Mouse (Mus musculus) hindbrain, postnatal 0 days (tissue): ENCODE measurements around the gene Rab3ip. TPM values are rescaled to one million over a fixed set of nuclear protein-coding genes. Genes with fewer than 3 reads are reported as not detected.

Experiments used
- ATAC-seq: fragments of 200-750 bp; cut with Nextera tagmentation; 2 replicates; pipeline ENCODE4 v1.8.0; 2017; ENCODE audit warnings: mild to moderate bottlenecking, moderate TSS enrichment, moderate library complexity
- DNase-seq: peaks from one replicate; pipeline ENCODE4 v3.0.0-alpha.2; 2015; ENCODE audit warnings: low spot score
- H3K27ac ChIP-seq: fragments of 300-500 bp; sonication (generic); 2 replicates; pipeline ENCODE4 v1.5.1; 2014; ENCODE audit warnings: mild to moderate bottlenecking
- H3K27me3 ChIP-seq: fragments of 300-500 bp; sonication (generic); 2 replicates; pipeline ENCODE4 v1.6.1; 2014; ENCODE audit warnings: low read length, mixed read lengths; ENCODE audit not compliant: insufficient read depth
- H3K36me3 ChIP-seq: fragments of 300-500 bp; sonication (generic); 2 replicates; pipeline ENCODE4 v1.6.1; 2014; ENCODE audit warnings: low read length, mixed read lengths; ENCODE audit not compliant: insufficient read depth
- H3K4me1 ChIP-seq: fragments of 300-500 bp; sonication (generic); 2 replicates; pipeline ENCODE4 v1.6.1; 2014; ENCODE audit warnings: antibody characterized with exemption, low read length, mixed read lengths; ENCODE audit not compliant: insufficient read depth
- H3K4me2 ChIP-seq: fragments of 300-500 bp; sonication (generic); 2 replicates; pipeline ENCODE4 v1.6.1; 2014; ENCODE audit warnings: low read depth, mild to moderate bottlenecking, low read length, moderate library complexity, mixed read lengths
- H3K4me3 ChIP-seq: fragments of 300-500 bp; sonication (generic); 2 replicates; pipeline ENCODE4 v1.5.1; 2014; ENCODE audit warnings: low read length
- H3K9ac ChIP-seq: fragments of 300-500 bp; sonication (generic); replicated peaks from 2 replicates; pipeline ENCODE4 v1.6.1; 2014; ENCODE audit warnings: mild to moderate bottlenecking, low read length, moderate library complexity, mixed read lengths
- H3K9me3 ChIP-seq: fragments of 300-500 bp; sonication (generic); 2 replicates; pipeline ENCODE4 v1.6.1; 2016; ENCODE audit warnings: low read length, mixed read lengths
- CTCF ChIP-seq: IDR thresholded peaks from 2 replicates; pipeline ENCODE4 v1.5.1; 2016; ENCODE audit warnings: antibody characterized with exemption, control low read depth, low read depth
- WGBS: fragments of 180-500 bp; shearing (Covaris S2); extraction: QIAGEN DNeasy Blood & Tissue Kit; methylation state at CpG from one replicate; pipeline ENCODE4 v1.1.7; 2014; 5-methylcytosine and 5-hydroxymethylcytosine counted together
- polyA plus RNA-seq: library from polyadenylated mRNA; unstranded; fragments of >200 nt; fragmentation: Nextera tagmentation; extraction: Ambion mirVana; gene quantifications from 2 replicates; pipeline ENCODE4 v1.2.1, GENCODE M21; 2015
- total RNA-seq: library from RNA; depleted of rRNA; stranded (reverse); fragments of >200 nt; gene quantifications from 2 replicates; pipeline ENCODE4 v1.2.3, GENCODE M21; 2014

The Rab3ip gene
- total and polyA plus RNA-seq, 2 experiments from 2014 or later: 38.7 to 134 TPM

DNA sequence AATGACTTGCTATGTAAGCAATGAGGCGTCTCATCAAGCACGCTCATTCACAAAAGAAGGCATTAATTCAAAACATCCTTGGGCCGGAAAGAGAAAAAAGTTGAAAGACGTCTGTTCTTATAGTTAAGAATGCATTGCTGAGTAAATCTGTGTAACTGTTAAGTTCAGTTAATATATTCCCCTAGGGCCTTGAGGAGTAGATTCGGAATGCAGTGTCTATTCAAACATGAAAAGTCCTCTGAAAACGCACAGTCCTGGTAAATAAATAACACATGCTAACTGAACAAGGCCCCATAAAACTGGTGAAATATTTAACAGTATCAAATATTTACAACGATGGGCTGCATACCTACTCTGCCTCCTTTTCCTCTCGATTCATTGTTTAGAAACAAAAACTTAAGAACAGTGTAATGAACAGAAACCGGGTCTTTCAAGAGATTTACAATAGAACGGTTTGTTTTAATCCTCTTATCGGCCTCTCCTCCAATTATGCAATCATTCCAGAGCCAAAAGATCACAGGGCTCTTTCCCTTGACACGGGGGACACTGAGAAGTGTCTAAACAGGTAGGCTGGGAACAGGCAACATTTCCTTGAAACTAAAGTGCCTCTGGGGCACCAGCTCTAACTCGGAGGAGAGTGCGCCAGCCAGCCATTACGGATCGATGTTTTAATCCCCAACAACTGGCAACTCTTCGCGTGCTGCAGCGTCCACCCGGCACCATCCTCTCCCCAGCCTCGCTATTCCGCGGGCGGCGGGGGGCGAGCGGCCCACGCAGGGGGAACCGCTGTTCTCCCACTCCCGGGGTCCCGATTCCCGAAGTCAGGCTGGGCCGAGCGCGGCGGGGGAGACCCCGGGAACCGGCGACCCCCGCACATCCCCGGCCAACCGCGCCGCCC lies 1.2 kb downstream of the Rab3ip start:
- no peaks in the 10 kb centered on the region for H3K27me3 ChIP-seq
- TF ChIP-seq CTCF: no peak
- peak overlapping the region; percentile 85 for H3K4me3 ChIP-seq
- 1% methylated on average over 44 of the region's 44 CpGs for WGBS
- peak overlapping the region; percentile 66 for H3K9ac ChIP-seq
- H3K36me3 ChIP-seq: no peaks in the 10 kb centered on the region
- H3K9me3 ChIP-seq: no peaks in the 10 kb centered on the region
- DNase-seq (peak; percentile 38), ATAC-seq (peak; percentile 7)
- peaks cover 3% of the 10 kb centered on the region; the same call in 1 of the 2 replicates for H3K4me1 ChIP-seq
- H3K27ac ChIP-seq: peak overlapping the region; percentile 81
- H3K4me2 ChIP-seq: peak overlapping the region; percentile 78

DNA sequence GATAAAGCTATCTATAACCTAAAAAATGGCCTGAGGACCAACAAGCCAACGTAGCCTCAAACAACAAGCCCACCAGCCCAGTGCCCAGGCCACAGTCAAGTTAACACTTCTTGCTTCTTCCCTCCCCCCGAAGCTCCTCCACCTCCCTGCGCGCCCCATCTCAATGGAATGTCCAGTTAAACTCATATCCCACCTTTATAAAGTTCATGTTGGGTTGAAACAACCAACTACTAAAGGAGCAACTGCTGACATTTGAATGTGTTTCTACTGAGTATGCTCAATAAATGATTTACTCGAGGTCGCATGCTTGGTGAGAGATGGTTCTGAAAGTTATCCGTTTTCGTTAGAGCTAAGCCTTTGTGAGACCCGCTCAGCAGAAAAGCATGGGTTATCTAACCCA lies 2.2 kb downstream of the Rab3ip start:
- Histone ChIP-seq H3K9me3 (no peaks in the 10 kb centered on the region), H3K27ac (no peak overlapping the region), H3K4me3 (0 out of 2 replicates have a peak overlapping the region, but pooled peaks have one; percentile 85), H3K4me2 (peak overlapping the region; percentile 78), H3K9ac (no peak overlapping the region; the same call in 1 of the 2 replicates), H3K27me3 (no peaks in the 10 kb centered on the region), H3K36me3 (no peaks in the 10 kb centered on the region), H3K4me1 (peaks cover 3% of the 10 kb centered on the region; the same call in 1 of the 2 replicates)
- ATAC-seq: no peak
- no peak for DNase-seq
- TF ChIP-seq CTCF: no peak
- 74% methylated on average over 9 of the region's 9 CpGs for WGBS

DNA sequence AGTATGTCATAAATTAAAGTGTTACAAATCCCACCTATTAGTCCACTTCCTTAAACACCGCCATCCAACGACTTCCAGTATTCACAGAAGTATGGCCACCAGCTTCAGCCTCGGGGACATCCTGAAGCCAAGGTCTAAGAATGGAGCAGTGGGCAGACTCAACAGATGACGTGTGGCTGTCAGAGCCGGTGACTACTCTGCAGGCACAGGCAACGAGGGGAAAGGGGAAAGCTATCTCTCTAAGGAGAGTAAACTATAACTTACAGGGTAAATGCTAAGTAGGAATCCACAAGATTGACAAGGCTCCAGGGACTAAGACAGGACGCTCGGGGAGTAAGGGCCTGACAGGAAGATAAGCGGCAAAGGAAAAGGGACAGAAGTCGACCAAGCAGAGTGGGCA lies 5.6 kb downstream of the Rab3ip start:
- no peak overlapping the region for H3K9ac ChIP-seq
- no peak for TF ChIP-seq CTCF
- H3K9me3 ChIP-seq: no peaks in the 10 kb centered on the region
- no peak for DNase-seq
- 62% methylated on average over 10 of the region's 10 CpGs for WGBS
- peaks cover 3% of the 10 kb centered on the region; the same call in 1 of the 2 replicates for H3K4me1 ChIP-seq
- H3K36me3 ChIP-seq: no peaks in the 10 kb centered on the region
- no peak overlapping the region for H3K27ac ChIP-seq
- no peak for ATAC-seq
- no peak overlapping the region for H3K4me3 ChIP-seq
- H3K27me3 ChIP-seq: no peaks in the 10 kb centered on the region
- H3K4me2 ChIP-seq: no peak overlapping the region

DNA sequence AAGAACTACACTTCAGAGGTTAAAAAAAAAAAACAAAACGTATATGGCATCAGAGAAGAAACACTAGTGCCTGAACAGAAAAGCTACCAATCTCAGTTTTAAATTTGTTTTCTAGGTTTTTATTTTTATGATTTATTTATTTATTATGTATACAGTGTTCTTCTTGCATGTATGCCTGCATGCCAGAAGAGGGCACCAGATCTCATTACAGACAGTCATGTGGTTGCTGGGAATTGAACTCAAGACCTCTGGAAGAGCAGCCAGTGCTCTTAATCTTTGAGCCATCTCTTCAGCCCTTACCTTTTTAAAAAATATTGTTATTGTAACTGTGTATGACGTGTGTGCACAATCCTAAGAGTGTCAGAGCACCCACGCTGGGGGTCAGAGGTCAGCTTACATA lies 6.4 kb downstream of the Rab3ip start:
- no peak overlapping the region for H3K27ac ChIP-seq
- H3K36me3 ChIP-seq: peaks cover 2% of the 10 kb centered on the region
- no peak overlapping the region for H3K9ac ChIP-seq
- H3K27me3 ChIP-seq: no peaks in the 10 kb centered on the region
- DNase-seq (no peak), ATAC-seq (no peak)
- peak; percentile 55 for TF ChIP-seq CTCF
- H3K9me3 ChIP-seq: no peaks in the 10 kb centered on the region
- H3K4me3 ChIP-seq: no peak overlapping the region
- no peak overlapping the region for H3K4me2 ChIP-seq
- 88% methylated on average over 3 of the region's 3 CpGs for WGBS
- peaks cover 3% of the 10 kb centered on the region; the same call in 1 of the 2 replicates for H3K4me1 ChIP-seq

DNA sequence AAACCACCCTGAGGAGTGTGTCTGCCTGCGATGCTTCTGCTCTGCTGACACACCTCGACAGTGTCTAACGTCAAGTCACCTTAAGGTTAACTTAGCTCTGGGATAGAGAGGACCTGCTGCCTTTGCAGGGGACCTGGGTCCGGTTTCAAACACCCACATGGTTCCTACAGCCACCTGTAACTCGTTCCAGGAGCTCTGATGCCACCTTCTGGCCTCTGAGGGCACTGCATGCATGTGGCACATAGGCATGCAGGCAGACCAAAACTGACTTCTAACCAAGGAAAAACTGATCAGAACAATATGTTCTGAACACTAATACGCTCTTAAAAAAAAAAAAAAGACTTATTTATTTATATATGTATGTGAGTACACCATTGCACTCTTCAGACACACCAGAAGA lies 7.5 kb downstream of the Rab3ip start:
- WGBS: 94% methylated on average over 6 of the region's 6 CpGs
- H3K27me3 ChIP-seq: no peaks in the 10 kb centered on the region
- no peak overlapping the region for H3K4me2 ChIP-seq
- H3K27ac ChIP-seq: no peak overlapping the region
- DNase-seq (peak; percentile 21), ATAC-seq (no peak)
- H3K4me3 ChIP-seq: no peak overlapping the region
- TF ChIP-seq CTCF: peak; percentile 43; the same call in 1 of the 2 replicates
- H3K9ac ChIP-seq: no peak overlapping the region
- peaks cover 8% of the 10 kb centered on the region for H3K36me3 ChIP-seq
- H3K4me1 ChIP-seq: no peaks in the 10 kb centered on the region
- no peaks in the 10 kb centered on the region for H3K9me3 ChIP-seq

- H3K4me3 ChIP-seq: no peak overlapping the region
- H3K9ac ChIP-seq: no peak overlapping the region
- H3K27me3 ChIP-seq: no peaks in the 10 kb centered on the region
- DNase-seq (no peak), ATAC-seq (no peak)
- no peak for TF ChIP-seq CTCF
- H3K9me3 ChIP-seq: no peaks in the 10 kb centered on the region
- WGBS: 56% methylated on average over 12 of the region's 12 CpGs
- 0 out of 2 replicates have a peak overlapping the region, but pooled peaks have one; percentile 2 for H3K4me2 ChIP-seq
- peaks cover 20% of the 10 kb centered on the region for H3K36me3 ChIP-seq
- H3K4me1 ChIP-seq: no peaks in the 10 kb centered on the region
- H3K27ac ChIP-seq: no peak overlapping the region
Measured at GRCm38 (mm10) chr10:116935028-116935427, 15.5 kb downstream of the Rab3ip start.

DNA sequence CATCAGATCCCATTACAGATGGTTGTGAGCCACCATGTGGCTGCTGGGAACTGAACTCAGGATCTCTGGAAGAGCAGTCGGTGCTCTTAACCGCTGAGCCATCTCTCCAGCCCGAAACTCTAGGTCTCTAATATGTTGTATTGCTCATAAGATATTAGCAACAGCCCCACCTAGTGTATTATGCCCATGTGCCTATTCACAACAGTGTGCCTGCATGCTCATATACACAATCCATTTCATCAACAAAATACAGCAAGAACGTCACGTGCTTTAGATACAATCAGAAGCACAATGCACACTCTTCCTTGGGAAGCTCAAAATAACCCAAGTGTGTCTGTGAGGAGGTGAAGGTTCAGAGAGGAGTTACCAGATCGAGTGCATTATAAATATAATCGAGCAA lies 16.8 kb downstream of the Rab3ip start:
- no peaks in the 10 kb centered on the region for H3K27me3 ChIP-seq
- no peak overlapping the region for H3K27ac ChIP-seq
- peaks cover 15% of the 10 kb centered on the region for H3K36me3 ChIP-seq
- TF ChIP-seq CTCF: peak; percentile 20
- H3K4me2 ChIP-seq: no peak overlapping the region
- H3K9me3 ChIP-seq: no peaks in the 10 kb centered on the region
- no peaks in the 10 kb centered on the region for H3K4me1 ChIP-seq
- WGBS: 93% methylated on average over 7 of the region's 7 CpGs
- ATAC-seq (no peak), DNase-seq (no peak)
- no peak overlapping the region for H3K9ac ChIP-seq
- H3K4me3 ChIP-seq: no peak overlapping the region
